Mouse (Mus musculus) brown adipose tissue, adult 24 weeks (tissue): ENCODE measurements around the gene Tead3. TPM values are rescaled to one million over a fixed set of nuclear protein-coding genes. Genes with fewer than 3 reads are reported as not detected.
"Not testable (repeated sequence)": the region's sequence is repeated elsewhere in the genome, so short reads cannot be mapped to it uniquely, and the experiment has no call there.

Experiments
- H3K27ac ChIP-seq: fragments of 200-500 bp; replicated peaks from 2 replicates; pipeline ENCODE4 v1.5.1; 2012; ENCODE audit warnings: low read depth, mild to moderate bottlenecking, low read length
- H3K4me1 ChIP-seq: fragments of 200-500 bp; 2 replicates; pipeline ENCODE4 v1.6.1; 2012; ENCODE audit warnings: low read length, mixed read lengths; ENCODE audit not compliant: control insufficient read depth, insufficient read depth, insufficient read length
- H3K4me3 ChIP-seq: fragments of 200-500 bp; 2 replicates; pipeline ENCODE4 v1.5.1; 2012; ENCODE audit warnings: low read depth, mild to moderate bottlenecking, low read length, moderate library complexity; ENCODE audit not compliant: insufficient read depth
- polyA plus RNA-seq: library from polyadenylated mRNA; stranded (reverse); fragments of >200 nt; gene quantifications from 2 replicates; pipeline ENCODE4 v1.2.4, GENCODE M21; 2012; ENCODE audit not compliant: missing spikeins, insufficient read depth, insufficient read length

Gene Tead3
- polyA plus RNA-seq, 1 experiment, result 3.6 TPM

DNA sequence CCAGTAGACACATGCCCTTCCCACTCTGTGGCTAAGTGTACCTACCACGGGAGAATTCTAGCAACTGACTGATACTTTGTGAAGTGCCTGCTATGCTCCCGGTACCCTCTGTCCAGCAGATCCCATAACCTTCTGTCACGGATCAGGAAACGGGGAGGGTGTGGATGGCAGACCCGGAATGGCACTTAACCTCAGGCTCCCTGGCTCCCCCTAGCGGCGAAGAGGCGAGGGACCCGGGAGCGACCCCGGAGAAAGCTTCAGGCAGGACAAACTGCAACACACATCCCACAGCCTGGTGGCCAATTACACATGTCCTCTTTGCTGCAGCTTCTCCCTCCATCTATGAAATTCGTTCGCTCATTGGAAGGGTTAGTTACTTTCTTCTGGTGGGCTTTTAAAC, 17.8 kb upstream of the Tead3 start:
- Histone ChIP-seq H3K27ac (no peak overlapping the region), H3K4me3 (no peak overlapping the region), H3K4me1 (no peaks in the 10 kb centered on the region)

DNA sequence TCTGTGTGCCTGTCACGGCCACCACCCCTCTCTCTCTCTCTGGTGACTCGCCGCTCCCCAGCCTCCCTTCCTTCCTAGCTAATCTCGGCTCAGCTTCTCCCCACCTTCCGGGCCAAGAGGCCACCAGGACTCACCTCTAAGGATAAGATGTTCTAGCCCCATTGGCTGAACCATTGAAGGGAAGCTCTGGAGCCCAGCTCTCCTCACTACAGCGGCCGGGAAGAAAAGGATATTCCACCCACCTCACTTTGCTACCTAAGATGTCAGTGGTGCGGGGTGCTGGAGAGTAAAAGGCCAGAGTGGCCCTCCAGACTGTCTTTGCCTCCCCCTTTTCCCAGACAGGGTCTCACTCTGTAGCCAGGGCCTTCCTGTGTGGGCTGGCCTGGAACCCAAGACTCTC, 14.5 kb upstream of the Tead3 start, which contains the start of gene Tulp1:
Gene Tulp1 (minus strand): TSS at position 101 of the 400 bp plus-strand sequence.
- Histone ChIP-seq H3K27ac (no peak within 1 kb of the TSS), H3K4me1 (no peaks in the 10 kb centered on the region), H3K4me3 (no peak within 1 kb of the TSS)

DNA sequence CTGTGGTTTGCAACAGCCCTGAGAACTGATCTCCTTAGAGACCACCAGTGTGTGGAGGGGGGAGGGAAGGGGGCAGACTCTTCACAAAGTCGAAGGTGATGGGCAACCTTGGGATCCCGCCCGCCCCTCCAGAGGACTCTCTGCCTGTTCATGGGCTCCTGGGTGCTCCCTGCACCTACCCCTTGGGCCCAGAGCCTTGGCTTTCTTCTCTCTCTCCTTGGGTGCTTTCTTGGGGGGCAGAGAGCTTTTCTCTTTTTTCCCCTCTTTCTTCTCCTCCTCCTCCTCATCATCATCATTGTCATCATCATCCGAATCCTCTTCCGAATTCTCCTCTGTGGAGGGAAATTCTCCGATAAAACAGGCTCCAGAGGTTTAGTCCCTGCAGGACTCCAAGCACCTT, 12.9 kb upstream of the Tead3 start:
- Histone ChIP-seq H3K27ac (no peak overlapping the region), H3K4me1 (no peaks in the 10 kb centered on the region), H3K4me3 (no peak overlapping the region)

DNA sequence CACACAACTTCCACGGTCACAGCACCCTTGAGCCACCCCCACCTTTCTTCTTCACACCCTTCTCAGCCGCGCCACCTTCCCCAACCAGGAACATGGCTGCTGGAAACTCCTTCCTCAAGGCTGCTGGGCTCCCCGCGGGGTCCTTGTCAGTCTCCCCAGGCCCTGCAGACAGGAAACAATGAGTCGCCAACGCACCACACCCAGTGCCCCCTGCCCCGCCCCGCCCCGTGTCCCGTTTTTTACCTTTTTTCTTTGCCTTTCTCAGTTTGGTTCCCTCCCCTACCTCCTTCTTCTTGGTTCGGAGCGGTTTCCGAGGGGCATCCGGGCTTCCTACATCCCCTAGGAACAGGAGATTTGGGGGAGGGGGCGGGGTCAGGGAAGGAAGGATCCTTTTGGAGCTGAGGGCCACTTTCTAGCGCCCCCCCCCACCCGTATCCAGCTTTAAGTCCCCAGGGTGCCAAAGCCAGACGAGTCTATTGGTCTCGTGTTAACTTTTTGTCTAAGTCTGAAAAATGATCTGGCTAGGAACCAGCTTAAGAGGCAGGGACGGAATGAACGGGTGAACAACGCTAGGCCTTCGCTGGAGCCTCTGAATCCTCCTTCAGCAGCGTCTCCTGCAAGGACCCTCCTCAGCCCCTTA, 12.2 kb upstream of the Tead3 start:
- no peaks in the 10 kb centered on the region for H3K4me1 ChIP-seq
- no peak overlapping the region for H3K27ac ChIP-seq
- peak overlapping the region; percentile 31 for H3K4me3 ChIP-seq

DNA sequence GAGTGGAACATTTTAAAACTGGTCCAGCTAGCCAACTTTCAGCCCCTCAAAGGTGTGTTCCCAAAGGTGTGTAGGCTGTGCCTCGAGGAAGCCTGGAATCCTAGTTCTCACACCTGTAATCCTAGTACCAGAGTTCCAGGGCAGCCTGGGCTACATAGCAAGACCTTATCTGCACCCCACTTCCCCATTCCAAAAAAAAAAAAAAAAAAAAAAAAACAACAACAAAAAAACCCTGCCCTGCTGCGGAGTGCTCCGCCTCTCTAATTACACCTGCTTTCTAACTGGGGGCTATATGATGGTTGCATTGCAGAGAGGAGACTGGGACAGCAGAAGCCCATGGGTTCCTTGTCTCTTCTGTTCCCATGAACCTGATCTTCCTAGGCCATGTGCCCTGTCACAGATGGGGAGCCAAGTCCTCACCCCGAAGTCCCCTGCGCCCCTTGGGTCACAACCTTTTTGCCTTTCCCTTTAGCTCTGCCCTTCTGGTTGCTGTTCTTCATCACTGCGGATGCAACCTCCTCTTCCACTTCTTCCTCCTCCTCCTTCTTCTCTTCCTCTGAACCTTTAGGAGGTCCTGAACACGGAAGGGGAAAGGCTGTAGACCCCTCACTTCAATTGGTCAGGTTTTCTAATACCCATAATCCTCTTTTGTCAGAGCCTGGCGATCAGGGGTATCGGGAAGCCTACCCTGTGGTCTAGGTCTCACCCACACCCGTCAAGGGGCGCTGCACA, 11.5 kb upstream of the Tead3 start:
- Histone ChIP-seq H3K27ac (no peak overlapping the region), H3K4me1 (no peaks in the 10 kb centered on the region), H3K4me3 (no peak overlapping the region)

DNA sequence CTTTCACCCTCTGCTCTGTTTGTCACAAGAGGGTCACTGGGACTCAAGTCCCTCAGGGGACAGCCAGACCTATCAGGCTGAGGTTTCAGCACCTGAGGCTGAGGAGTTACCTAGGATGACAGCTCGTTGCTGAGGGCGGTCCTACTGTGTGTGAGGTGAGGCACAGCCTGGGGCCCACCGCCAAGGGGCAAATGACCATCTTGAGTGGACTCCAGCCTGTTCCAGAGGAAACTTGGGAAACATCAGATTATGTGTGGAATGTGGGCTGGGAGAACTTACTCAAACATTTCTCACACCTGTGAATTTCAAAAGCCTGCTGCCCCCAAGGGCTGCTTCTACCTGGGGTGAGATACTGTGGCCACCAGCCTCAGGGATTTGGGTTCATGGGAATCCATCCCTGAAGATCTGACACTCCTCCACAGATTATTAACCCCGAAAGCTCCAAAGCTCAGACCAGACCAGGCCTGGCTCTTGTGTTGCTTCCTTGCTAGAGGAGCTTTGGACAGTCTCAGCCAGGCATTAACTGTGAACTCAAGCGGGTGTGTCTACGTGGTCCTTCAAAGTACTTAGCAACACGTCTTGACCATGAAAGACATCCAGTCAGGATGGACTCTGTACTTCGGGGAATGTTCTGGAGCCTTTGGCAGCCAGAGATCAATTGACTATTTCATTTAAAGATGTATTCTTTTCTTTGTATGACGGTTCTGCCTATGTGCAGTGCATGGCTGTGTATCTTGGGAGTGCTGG, 10.1 kb upstream of the Tead3 start:
- H3K27ac ChIP-seq, result no peak overlapping the region
- H3K4me1 ChIP-seq, result no peaks in the 10 kb centered on the region
- H3K4me3 ChIP-seq, result no peak overlapping the region

DNA sequence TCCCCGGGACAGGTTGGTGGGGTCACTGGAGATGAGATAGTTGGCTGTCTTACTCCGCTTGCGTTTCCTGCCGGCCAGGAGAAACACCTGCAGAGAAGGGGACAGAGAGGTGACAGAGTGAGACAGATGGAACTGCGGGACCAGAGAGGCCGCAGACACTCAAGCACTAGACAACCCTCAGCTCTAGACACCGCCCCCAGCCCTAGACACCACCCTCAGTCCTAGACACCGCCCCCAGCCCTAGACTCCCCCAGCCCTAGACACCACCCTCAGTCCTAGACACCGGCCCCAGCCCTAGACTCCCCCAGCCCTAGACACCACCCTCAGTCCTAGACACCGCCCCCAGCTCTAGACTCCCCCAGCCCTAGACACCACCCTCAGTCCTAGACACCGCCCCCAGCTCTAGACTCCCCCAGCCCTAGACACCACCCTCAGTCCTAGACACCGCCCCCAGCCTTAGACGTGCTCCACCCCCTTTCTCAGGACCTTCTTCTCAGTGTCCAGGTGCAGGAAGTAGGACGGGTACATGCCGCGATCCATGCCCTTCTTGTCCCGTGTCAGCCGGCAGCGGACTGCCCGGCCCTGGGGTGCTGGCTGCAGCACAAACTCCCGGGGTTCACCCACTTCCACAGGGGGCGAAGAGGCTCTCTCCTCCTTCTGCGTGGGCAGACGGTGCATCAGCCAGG, 8.1 kb upstream of the Tead3 start:
- not testable (repeated sequence) for H3K27ac ChIP-seq, H3K4me3 ChIP-seq, H3K4me1 ChIP-seq

DNA sequence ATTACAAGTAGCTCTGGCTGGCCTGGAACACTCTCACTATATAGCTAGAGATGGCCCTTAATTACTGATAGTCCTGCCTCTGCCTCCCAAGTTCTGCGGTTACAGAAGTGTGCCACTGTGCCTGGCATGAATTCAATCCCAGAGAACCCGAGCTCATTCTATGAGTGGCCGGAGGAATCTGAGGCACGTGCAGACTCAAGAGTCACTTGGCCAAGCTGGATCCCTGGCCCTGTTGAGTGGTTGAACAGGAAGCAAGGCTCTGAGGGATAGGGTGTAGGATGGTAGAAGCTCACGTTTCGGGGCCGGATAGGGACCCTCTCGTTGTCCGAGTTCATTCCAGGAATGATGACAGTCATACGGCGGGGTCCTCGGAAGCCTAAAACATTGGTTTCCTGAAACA, 5.3 kb upstream of the Tead3 start:
- no peak overlapping the region for H3K4me3 ChIP-seq
- H3K27ac ChIP-seq, result no peak overlapping the region
- 0 out of 2 replicates have a peak, but pooled peaks cover 3% of the 10 kb centered on the region for H3K4me1 ChIP-seq

DNA sequence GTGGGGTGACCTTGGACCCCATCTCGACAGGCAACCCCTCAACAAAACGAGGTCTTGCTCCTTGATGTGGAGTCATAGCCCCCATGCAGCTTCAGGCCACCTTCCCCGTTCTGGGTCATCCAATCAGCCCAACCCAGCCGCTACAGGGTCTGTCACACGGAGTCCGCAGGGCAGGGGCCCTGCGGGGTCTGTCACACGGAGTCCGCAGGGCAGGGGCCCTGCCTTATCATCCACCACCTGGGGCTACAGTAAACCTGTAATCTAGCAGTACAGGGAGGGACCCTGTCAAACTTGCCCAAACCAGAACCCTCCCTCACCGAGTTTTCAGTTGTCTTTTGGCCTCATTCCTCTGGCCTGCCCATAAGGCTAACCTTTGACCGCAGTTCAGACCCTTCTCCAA, 1.4 kb upstream of the Tead3 start:
- 0 out of 2 replicates have a peak, but pooled peaks cover 3% of the 10 kb centered on the region for H3K4me1 ChIP-seq
- no peak overlapping the region for H3K27ac ChIP-seq
- peak overlapping the region; percentile 94; the same call in 1 of the 2 replicates for H3K4me3 ChIP-seq

DNA sequence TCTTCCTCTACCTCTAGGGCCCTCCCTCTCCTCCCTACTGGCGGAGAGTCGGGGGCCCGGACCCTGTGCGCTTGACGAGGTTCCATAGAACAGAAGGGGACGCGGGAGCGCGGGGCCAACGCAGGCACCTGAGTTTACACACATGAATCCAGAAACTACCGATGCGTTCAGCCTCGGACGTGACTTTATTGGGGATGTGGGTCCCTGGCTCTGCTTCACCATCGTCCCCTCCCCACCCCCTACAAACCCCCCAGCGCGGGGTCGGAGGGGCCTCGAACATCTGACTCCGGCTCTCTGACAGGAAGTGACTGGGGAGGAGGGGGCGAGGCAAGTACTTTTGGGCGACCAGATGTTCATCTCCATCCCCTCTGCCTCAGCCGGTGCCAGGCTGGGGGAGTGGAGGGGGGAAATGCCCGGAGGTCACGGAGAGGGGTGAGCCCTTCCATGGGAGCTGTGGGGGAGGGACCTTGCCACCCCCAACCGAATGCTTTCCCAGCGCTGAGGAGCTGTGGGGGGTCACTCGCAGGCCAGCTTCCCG, 805 bp upstream of the Tead3 start:
- H3K4me1 ChIP-seq, result 0 out of 2 replicates have a peak, but pooled peaks cover 3% of the 10 kb centered on the region
- H3K27ac ChIP-seq, result no peak overlapping the region
- H3K4me3 ChIP-seq, result peak overlapping the region; percentile 94

DNA sequence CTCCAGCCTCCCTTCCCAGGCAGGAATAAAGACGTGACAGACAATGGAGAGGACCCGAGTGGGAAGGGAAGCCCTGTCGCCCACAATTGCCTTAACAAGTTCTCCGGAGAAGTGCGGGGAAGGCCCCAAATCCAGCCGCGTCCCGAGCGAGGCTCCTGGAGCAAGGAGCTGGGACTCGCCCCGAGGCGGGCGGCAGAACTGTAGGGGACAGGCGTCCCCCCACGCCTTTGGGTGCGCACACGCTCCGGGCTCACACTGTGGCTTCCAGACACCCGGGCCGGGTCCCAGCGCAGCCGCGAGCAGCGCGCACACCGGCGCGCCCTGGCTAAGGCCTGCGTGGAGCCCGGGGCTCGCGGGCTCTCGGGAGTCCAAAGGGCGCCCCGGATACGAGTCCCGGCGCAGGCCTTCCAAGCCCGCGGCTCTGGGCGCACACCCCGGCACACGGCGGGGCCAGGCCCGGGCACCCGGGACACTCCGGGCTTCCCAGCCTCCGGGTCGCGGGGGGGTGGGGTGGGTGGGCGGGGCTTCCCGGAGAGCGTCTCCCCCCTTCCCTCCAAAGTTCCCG, 634 bp downstream of the Tead3 start:
- H3K4me3 ChIP-seq, result peak overlapping the region; percentile 83
- H3K4me1 ChIP-seq, result 0 out of 2 replicates have a peak, but pooled peaks cover 3% of the 10 kb centered on the region
- H3K27ac ChIP-seq, result no peak overlapping the region

DNA sequence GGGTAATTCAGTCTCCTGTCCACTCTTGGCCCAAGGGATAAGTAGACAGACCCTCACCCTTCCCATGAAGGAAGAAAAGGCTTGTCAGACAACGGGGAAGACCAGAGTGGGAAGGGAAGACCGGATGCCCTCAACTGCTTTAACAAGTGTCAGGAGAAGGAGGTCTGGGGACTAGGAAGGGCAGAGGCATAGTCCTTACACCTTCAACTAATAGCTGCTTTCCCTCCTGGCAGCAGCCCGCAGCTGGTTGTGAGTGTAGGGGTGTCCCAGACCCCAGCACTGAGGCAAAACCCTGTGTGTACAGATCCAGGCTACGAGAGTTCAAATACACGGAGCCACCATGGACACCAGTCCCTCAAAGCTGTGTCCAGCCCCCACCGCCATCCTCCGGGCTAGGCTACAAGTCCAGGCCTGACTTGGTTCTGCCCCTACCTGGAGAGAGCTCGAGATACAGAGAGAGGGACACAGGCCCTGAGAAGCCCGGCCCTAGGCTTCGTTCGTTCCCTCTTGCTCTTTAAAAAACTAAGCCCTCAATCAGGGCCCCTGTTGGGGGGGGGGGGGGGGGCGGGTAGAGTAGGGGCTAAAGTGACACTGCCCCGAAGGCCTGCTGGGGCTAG, 1.2 kb downstream of the Tead3 start:
- 0 out of 2 replicates have a peak, but pooled peaks cover 3% of the 10 kb centered on the region for H3K4me1 ChIP-seq
- H3K4me3 ChIP-seq, result peak overlapping the region; percentile 83
- no peak overlapping the region for H3K27ac ChIP-seq

DNA sequence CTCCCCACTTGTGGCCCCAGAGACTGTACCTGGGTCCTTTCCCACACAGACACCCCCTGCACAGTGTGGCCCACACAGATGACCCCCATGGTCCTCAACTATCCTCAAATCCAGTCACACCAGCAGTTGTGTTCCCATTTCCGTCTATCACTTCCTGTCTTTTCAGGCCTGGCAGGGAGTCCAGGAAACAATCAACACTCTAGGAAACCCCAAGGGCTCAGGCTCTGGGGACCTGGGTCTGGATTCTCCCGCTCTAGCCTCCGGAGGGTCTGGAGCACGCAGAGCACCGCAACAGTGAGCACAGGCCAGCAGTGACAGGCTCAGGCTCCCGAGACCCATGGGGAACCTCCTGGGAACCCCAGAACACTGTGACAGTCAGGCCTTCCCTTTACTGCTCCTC, 2.4 kb downstream of the Tead3 start:
- no peak overlapping the region for H3K27ac ChIP-seq
- H3K4me3 ChIP-seq, result 0 out of 2 replicates have a peak overlapping the region, but pooled peaks have one; percentile 21

DNA sequence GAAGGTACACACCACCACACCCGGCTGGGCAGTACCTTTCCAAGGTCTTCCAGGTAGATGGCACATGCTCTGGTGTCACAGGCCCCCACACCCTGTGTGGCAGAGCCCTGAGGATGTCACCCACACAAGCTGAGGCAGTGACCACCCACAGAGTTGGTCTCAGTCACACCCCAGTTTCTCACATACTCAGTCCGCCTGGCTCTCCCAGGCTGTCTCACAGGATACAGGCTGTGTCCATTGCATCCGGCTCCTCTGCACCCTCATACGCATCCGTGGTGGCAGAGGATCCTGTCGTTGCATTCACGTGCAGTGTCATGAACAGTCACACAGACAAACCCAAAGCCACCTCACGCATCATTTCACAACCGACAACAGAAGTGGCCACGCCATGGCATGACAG, 3.3 kb downstream of the Tead3 start:
- H3K27ac ChIP-seq, result no peak overlapping the region
- H3K4me1 ChIP-seq, result 0 out of 2 replicates have a peak, but pooled peaks cover 3% of the 10 kb centered on the region
- no peak overlapping the region for H3K4me3 ChIP-seq

More for the DNA sequence above, 2.4 kb downstream of the Tead3 start:
- 0 out of 2 replicates have a peak, but pooled peaks cover 3% of the 10 kb centered on the region for H3K4me1 ChIP-seq
